Mouse (Mus musculus): ENCODE measurements around the gene Mcam. TPM values are rescaled to one million over a fixed set of nuclear protein-coding genes. Genes with fewer than 3 reads are reported as not detected.

The Mcam gene
- 0.35 TPM for polyA plus RNA-seq (2017; shearing (Covaris generic))

DNA sequence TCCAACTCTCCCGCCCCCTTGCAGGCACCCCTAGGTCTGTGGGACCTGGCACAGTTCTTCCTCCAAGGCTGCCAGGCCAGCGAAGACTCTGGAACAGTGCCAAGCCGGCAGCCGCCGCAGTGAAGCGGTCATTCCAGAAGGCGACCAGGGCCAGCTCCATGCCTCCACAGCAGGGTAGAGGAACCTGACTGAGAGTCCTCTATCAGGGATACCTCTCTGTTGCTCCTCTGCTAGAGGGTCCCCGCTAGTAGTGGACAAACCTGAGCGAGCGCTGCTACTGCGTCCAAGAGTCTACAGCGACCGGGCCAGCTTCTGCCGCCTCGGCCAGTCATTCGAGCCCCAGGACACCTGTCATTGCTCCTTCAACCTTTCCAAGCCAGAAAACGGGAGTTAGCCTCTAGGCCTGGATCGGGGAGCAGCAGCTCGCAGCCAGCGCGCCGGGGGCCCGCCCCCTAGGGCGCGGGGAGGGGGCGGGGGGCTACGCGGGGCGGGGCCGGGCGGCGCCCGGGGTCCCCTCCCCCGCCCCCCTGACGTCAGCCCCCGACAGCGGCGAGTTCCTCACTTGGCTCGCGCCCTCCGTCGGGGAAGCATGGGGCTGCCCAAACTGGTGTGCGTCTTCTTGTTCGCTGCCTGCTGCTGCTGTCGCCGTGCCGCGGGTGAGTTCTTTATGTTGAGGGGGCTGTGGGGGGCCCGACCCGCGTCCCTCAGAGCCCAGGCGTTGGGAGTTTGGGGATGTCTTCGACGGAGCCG lies at the start of gene Mcam:
TSS of gene Mcam (plus strand) at position 369 of the 750 bp plus-strand sequence.

DNA sequence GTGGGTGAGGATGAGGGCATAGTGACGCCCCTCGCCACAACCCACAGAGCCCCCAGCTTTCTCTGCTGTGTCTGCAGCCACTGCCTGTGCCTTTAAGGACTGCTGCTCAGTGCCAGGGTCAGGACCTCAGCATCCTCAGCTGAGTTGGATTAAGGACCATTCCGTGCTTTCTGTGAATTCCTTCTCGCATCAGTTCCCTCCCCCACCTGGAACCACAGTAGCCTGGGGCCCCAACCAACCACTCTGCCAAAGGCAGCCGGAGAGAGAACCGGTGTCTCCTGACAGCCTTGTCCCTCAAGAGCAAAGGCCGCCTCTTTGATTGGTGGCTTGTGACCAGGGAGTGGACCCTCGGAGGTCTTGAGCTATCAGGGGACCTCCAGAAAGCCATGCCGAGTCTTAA lies 32.8 kb upstream of the Mcam start, which contains the start of gene Mfrp:
TSS of gene Mfrp (plus strand) at position 240 of the 400 bp plus-strand sequence.

DNA sequence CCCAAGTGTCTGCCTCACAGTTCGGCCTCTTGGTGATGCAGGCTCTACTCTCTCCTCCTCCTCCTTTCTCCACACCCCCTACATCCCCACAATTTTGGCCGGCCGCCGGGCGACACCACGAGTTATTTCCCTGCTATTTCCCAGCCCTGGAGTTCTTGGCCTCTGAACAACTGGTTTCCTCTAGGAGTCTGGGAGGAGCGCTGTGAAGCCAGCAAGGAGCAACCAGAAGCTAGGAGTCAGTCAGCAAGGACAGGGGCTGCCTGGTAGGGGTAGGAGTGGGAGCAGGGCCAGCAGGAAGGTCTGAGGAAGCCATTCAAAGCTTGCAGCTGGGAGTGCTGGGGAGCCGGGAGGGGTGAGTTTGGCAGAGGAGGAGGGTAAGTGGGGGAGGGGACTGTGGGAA lies 27.2 kb upstream of the Mcam start, which contains the start of gene C1qtnf5:
TSS of gene C1qtnf5 (plus strand) at position 136 of the 400 bp plus-strand sequence.

DNA sequence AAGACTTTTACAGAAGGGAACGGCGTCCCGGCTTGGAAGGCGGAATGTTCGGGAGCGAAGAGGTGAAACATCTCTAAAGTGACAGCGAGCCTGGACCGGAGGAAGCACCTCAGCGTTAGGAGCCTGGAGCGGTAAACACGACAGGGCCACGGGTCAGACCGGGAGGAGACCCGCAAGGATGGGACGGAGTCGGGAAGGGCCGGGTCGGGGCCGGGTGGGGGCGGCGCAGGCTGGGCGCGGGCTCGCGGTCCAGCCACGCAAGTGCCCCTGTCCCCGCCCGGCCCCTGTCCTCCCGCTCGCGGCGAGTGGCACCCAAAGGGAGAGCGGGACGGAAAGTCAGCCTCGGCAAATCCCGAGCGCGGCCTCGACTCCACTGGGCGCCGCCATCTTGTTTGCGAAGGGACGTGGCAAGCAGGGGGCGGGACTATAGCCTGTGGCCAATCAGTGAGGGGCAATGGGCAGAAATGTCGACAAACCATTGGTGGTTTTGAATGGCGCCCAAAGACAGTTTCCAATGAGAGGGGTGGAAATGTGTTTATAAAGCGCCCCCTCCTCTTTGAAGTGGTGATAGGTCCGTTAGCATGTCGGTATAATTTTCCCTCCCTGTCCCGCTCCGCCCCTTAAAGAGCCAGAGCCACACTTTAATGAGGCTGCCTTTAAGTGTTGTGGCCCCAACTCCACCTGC lies 21.0 kb upstream of the Mcam start, which contains the start of the genes Gm49380 and Rnf26:
TSS of gene Gm49380 (minus strand) at position 396 of the 685 bp plus-strand sequence.
TSS of gene Rnf26 (minus strand) at position 413 of the 685 bp plus-strand sequence.

Other genes with a start within 250 kb of the Mcam start
- gene Thy1, start 91.1 kb upstream of the Mcam start, polyA plus RNA-seq (2017; shearing (Covaris generic)), result 116 TPM
- 5.4 TPM for gene Usp2, start 67.4 kb upstream of the Mcam start, polyA plus RNA-seq (2017; shearing (Covaris generic))
- gene Mfrp, start 32.7 kb upstream of the Mcam start, polyA plus RNA-seq (2017; shearing (Covaris generic)), result not detected
- not detected for gene C1qtnf5, start 27.2 kb upstream of the Mcam start, polyA plus RNA-seq (2017; shearing (Covaris generic))
- 0.08 TPM for gene Gm49380, start 21.0 kb upstream of the Mcam start, polyA plus RNA-seq (2017; shearing (Covaris generic))
- 30.0 TPM for gene Rnf26, start 21.0 kb upstream of the Mcam start, polyA plus RNA-seq (2017; shearing (Covaris generic))
- gene Cbl, start 99.6 kb downstream of the Mcam start, polyA plus RNA-seq (2017; shearing (Covaris generic)), result 47.6 TPM
- gene Ccdc153, start 106.2 kb downstream of the Mcam start, polyA plus RNA-seq (2017; shearing (Covaris generic)), result not detected
- not detected for gene Pdzd3, start 117.0 kb downstream of the Mcam start, polyA plus RNA-seq (2017; shearing (Covaris generic))
- gene Nlrx1, start 134.1 kb downstream of the Mcam start, polyA plus RNA-seq (2017; shearing (Covaris generic)), result 11.3 TPM
- gene Abcg4, start 154.1 kb downstream of the Mcam start, polyA plus RNA-seq (2017; shearing (Covaris generic)), result not detected
- gene Hinfp, start 171.2 kb downstream of the Mcam start, polyA plus RNA-seq (2017; shearing (Covaris generic)), result 27.3 TPM
- gene C2cd2l, start 185.8 kb downstream of the Mcam start, polyA plus RNA-seq (2017; shearing (Covaris generic)), result 17.6 TPM
- gene Dpagt1, start 191.6 kb downstream of the Mcam start, polyA plus RNA-seq (2017; shearing (Covaris generic)), result 18.8 TPM
- gene H2afx, start 200.2 kb downstream of the Mcam start, polyA plus RNA-seq (2017; shearing (Covaris generic)), result 66.8 TPM
- gene Hmbs, start 209.8 kb downstream of the Mcam start, polyA plus RNA-seq (2017; shearing (Covaris generic)), result 37.2 TPM
- 67.2 TPM for gene Vps11, start 227.2 kb downstream of the Mcam start, polyA plus RNA-seq (2017; shearing (Covaris generic))
- 15.6 TPM for gene Hyou1, start 245.0 kb downstream of the Mcam start, polyA plus RNA-seq (2017; shearing (Covaris generic))